In the genomic region with DNA sequence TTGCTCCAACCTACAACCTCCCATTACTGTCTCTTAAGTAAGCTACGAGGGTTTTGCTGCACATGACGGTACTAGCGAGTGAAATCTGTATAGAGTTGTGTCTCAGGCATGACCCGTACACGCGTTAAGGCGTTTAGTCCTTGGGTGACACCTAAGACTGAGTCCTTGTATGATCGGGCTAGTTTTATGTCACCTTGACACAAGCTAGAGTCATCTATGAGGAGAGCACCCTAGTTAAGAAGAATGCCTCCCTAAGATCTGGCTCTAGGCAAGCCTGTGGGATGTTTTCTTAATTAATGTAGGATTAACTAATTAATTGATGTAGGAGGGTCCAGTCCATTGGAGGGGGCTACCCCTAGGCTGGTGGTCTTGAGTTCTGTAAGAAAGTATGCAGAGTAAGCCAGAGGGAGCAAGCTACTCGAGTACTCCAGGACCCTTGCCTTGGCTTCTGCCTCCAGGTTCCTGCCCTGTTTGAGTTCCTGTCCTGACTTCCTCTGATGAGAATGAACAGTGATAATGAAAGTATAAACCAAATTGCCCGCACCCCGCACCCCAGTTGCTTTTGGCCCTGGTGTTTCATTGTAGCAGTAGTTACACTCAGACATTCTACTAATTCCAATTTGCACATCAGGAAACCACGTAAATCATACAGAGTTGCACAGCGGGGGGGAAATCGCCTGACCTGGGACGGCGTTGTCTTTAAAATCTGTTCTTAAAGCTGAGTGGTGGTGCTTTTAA, we compare ENCODE assay signal across 8 mouse cellular contexts. TPM values are rescaled to one million over a fixed set of nuclear protein-coding genes. Genes with fewer than 3 reads are reported as not detected.
DNase-seq lines count a peak whose midpoint lies in the region; ATAC-seq and TF ChIP-seq lines count a peak whose summit lies in the region.

No protein-coding gene starts in this region.

- peak; percentile 57 for ATAC-seq in forebrain, embryonic 12.5 days (ENCODE audit: low FRiP score)
- ATAC-seq in hindbrain, embryonic 16.5 days: peak; percentile 18; the same call in 1 of the 2 replicates
- ATAC-seq in midbrain, postnatal 0 days (ENCODE audit: low FRiP score): 0 out of 2 replicates have a peak, but pooled peaks have one; percentile 5

- peaks cover 18% of the 10 kb centered on the region for H3K4me1 ChIP-seq in forebrain, embryonic 12.5 days
- H3K4me1 ChIP-seq in hindbrain, embryonic 16.5 days (ENCODE audit: control insufficient read depth, insufficient read depth, low read depth, low read length): peaks cover 20% of the 10 kb centered on the region
- H3K4me1 ChIP-seq in liver, adult 2 months (ENCODE audit: control insufficient read depth, insufficient read depth, low read length): peaks cover 12% of the 10 kb centered on the region
- H3K4me1 ChIP-seq in midbrain, postnatal 0 days (ENCODE audit: insufficient read depth, low read length): peaks cover 12% of the 10 kb centered on the region; the same call in 1 of the 2 replicates

- 11% methylated on average over 16 of the region's 16 CpGs for WGBS in forebrain, embryonic 12.5 days
- WGBS in hindbrain, embryonic 16.5 days: 18% methylated on average over 16 of the region's 16 CpGs
- 16% methylated on average over 16 of the region's 16 CpGs for WGBS in liver, adult 2 months
- WGBS in midbrain, postnatal 0 days: 20% methylated on average over 16 of the region's 16 CpGs

- peaks cover 18% of the 10 kb centered on the region; the same call in 1 of the 2 replicates for H3K79me2 ChIP-seq in liver, adult 2 months (ENCODE audit: control insufficient read depth, insufficient read depth, low read length)

- no peak overlapping the region for H3K9ac ChIP-seq in forebrain, embryonic 12.5 days
- peak overlapping the region; percentile 41; the same call in 1 of the 2 replicates for H3K9ac ChIP-seq in hindbrain, embryonic 16.5 days (ENCODE audit: low read depth, low read length)
- peak overlapping the region; percentile 52 for H3K9ac ChIP-seq in liver, adult 2 months (ENCODE audit: low read depth, low read length)
- H3K9ac ChIP-seq in midbrain, postnatal 0 days (replicated peaks; ENCODE audit: low read length, poor library complexity, severe bottlenecking): no peak overlapping the region

- no peaks in the 10 kb centered on the region for H3K36me3 ChIP-seq in forebrain, embryonic 12.5 days (replicated peaks)
- no peaks in the 10 kb centered on the region for H3K36me3 ChIP-seq in hindbrain, embryonic 16.5 days (ENCODE audit: control insufficient read depth, insufficient read depth, low read length)
- no peaks in the 10 kb centered on the region for H3K36me3 ChIP-seq in liver, adult 2 months (ENCODE audit: control insufficient read depth, insufficient read depth, low read length)
- H3K36me3 ChIP-seq in midbrain, postnatal 0 days (ENCODE audit: insufficient read depth, low read length): no peaks in the 10 kb centered on the region

- peak; percentile 8 to 11 for DNase-seq in left cerebral cortex, adult 9 months (ENCODE audit: low spot score in 2 of 2)
- DNase-seq in left cerebral cortex, adult 18-20 months (ENCODE audit: low spot score in 2 of 2): no peak
- DNase-seq in c-Kit-positive CD71-positive TER-119-positive erythroid progenitor cells, embryonic 14.5 days (ENCODE audit: low spot score): peak; percentile 49
- DNase-seq in liver, adult 2 months (ENCODE audit: extremely low read depth, low read depth, low spot score): peak; percentile 49
- no peak for DNase-seq in midbrain, postnatal 0 days (ENCODE audit: low spot score)
- peak; percentile 37 for DNase-seq in thymus, postnatal 4 days

- no peaks in the 10 kb centered on the region for H3K9me3 ChIP-seq in forebrain, embryonic 12.5 days
- no peaks in the 10 kb centered on the region for H3K9me3 ChIP-seq in hindbrain, embryonic 16.5 days (ENCODE audit: control insufficient read depth, low read length)
- no peaks in the 10 kb centered on the region for H3K9me3 ChIP-seq in midbrain, postnatal 0 days (ENCODE audit: low read length)

- peak overlapping the region; percentile 74 for H3K4me2 ChIP-seq in forebrain, embryonic 12.5 days
- peak overlapping the region; percentile 74 for H3K4me2 ChIP-seq in hindbrain, embryonic 16.5 days (ENCODE audit: low read length)
- peak overlapping the region; percentile 71 for H3K4me2 ChIP-seq in midbrain, postnatal 0 days (ENCODE audit: low read depth, low read length, poor library complexity, severe bottlenecking)

- no peak for TF ChIP-seq CTCF in liver, adult 2 months (IDR thresholded peaks at IDR 0.05; ENCODE audit: low read depth, low read length)
- TF ChIP-seq CTCF in midbrain, postnatal 0 days (IDR thresholded peaks at IDR 0.05): no peak

- H3K4me3 ChIP-seq in forebrain, embryonic 12.5 days (replicated peaks): peak overlapping the region; percentile 33
- H3K4me3 ChIP-seq in hindbrain, embryonic 16.5 days (ENCODE audit: low read length): peak overlapping the region; percentile 96
- peak overlapping the region; percentile 50 for H3K4me3 ChIP-seq in liver, adult 2 months (ENCODE audit: insufficient read depth, low read depth, low read length)
- H3K4me3 ChIP-seq in midbrain, postnatal 0 days (ENCODE audit: low read depth, low read length): peak overlapping the region; percentile 97

- no peak overlapping the region for H3K27ac ChIP-seq in forebrain, embryonic 12.5 days
- H3K27ac ChIP-seq in hindbrain, embryonic 16.5 days (ENCODE audit: low read depth, low read length): no peak overlapping the region
- peak overlapping the region; percentile 36 for H3K27ac ChIP-seq in liver, adult 2 months (replicated peaks; ENCODE audit: insufficient read depth, low read depth, low read length)
- no peak overlapping the region for H3K27ac ChIP-seq in midbrain, postnatal 0 days (ENCODE audit: low read depth, low read length)

- H3K27me3 ChIP-seq in forebrain, embryonic 12.5 days: no peaks in the 10 kb centered on the region
- no peaks in the 10 kb centered on the region for H3K27me3 ChIP-seq in hindbrain, embryonic 16.5 days (replicated peaks; ENCODE audit: control insufficient read depth, insufficient read depth, low read length)
- no peaks in the 10 kb centered on the region for H3K27me3 ChIP-seq in liver, adult 2 months (ENCODE audit: control insufficient read depth, insufficient read depth, low read length)
- no peaks in the 10 kb centered on the region for H3K27me3 ChIP-seq in midbrain, postnatal 0 days (ENCODE audit: insufficient read depth, low read length)

- no peak for TF ChIP-seq POLR2A in liver, adult 2 months (IDR thresholded peaks at IDR 0.05; ENCODE audit: extremely low read depth, insufficient read depth, low read length)

RNA-seq across cellular contexts. Expression of gene Bod1l, which starts 0.9 kb away (rescaled TPM):
- 10 to 100 TPM; 35.8 to 37.5 TPM for total RNA-seq in left cerebral cortex, adult 18-20 months (2021)
- polyA plus RNA-seq in forebrain, embryonic 12.5 days (2016; fragmentation: Nextera tagmentation; extraction: Ambion mirVana): 29.1 and 30.0 TPM in 2 replicates
- polyA plus RNA-seq in hindbrain, embryonic 16.5 days (2015; fragmentation: Nextera tagmentation; extraction: Ambion mirVana): 25.1 and 26.3 TPM in 2 replicates
- total RNA-seq in liver, adult 2 months (2014; rRNA removed): 7.2 and 9.3 TPM in 2 replicates
- 1.2 and 1.5 TPM in 2 replicates for polyA plus RNA-seq in liver, adult 2 months (2012; rRNA removed)
- total RNA-seq in midbrain, postnatal 0 days (2014; rRNA removed): 16.6 and 20.0 TPM in 2 replicates
- 24.2 and 30.6 TPM in 2 replicates for polyA plus RNA-seq in midbrain, postnatal 0 days (2015; fragmentation: Nextera tagmentation; extraction: Ambion mirVana)

Comparison
In these comparisons a context has a peak if more than half of its experiments do, and no peak if none do; other contexts are left out.
1. DNase-seq: peak in left cerebral cortex, adult 9 months (2 of 2), c-Kit-positive CD71-positive TER-119-positive erythroid progenitor cells, embryonic 14.5 days (single experiment), liver, adult 2 months (single experiment) and thymus, postnatal 4 days (single experiment); none in left cerebral cortex, adult 18-20 months (0 of 2) and midbrain, postnatal 0 days (single experiment).
2. ATAC-seq: peak in every context shown above with its lines; median percentile 57 in forebrain, embryonic 12.5 days; 18 in hindbrain, embryonic 16.5 days; 5 in midbrain, postnatal 0 days.
3. H3K4me3 ChIP-seq: peak in every context shown above with its lines; median percentile 97 in midbrain, postnatal 0 days; 96 in hindbrain, embryonic 16.5 days; 50 in liver, adult 2 months; 33 in forebrain, embryonic 12.5 days.
4. H3K9ac ChIP-seq: peak in hindbrain, embryonic 16.5 days (single experiment) and liver, adult 2 months (single experiment); none in forebrain, embryonic 12.5 days (single experiment) and midbrain, postnatal 0 days (single experiment).
5. Peak in every context shown above with its lines, with median percentiles within 50 percentile points of each other: H3K4me2 ChIP-seq.